Mouse (Mus musculus): ENCODE measurements around the gene Rbm20.

The Rbm20 gene

GRCm38 (mm10) chr19:53751420-53752185 lies 74.5 kb downstream of the Rbm20 start:
- in situ Hi-C loops (cut with MboI, MseI), result loop anchor here (25.0 kb wide), 1 partner anchor 1311 kb away; no protein-coding TSS in a partner anchor

- in situ Hi-C loops (cut with MboI, MseI), result loop anchor here (25.0 kb wide), 1 partner anchor 1309 kb away; no protein-coding TSS in a partner anchor
Measured at GRCm38 (mm10) chr19:53752993-53753392, 75.9 kb downstream of the Rbm20 start.

- in situ Hi-C loops (cut with MboI, MseI), result loop anchor here (25.0 kb wide), 1 partner anchor 1308 kb away; no protein-coding TSS in a partner anchor
Measured at GRCm38 (mm10) chr19:53754421-53754830, 77.3 kb downstream of the Rbm20 start.

DNA sequence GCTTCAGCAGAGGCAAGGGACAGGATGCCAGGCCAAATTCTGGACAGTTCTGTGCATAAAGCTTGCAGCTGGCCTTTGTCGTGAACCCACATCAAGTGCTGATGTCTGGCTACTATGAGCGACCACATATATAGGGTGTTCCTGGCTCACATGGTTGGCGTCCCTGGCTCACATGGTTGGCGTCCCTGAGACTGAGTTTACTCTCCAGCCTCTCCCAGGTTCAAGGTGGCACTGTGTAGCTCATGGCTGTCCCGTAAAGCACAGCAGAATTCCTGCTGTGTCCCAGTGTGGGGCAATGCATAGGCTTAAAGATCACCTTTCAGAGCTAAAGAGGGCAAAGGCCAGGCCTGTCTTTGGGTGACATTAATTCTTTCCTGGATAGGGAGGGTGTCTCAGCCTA lies 78.2 kb downstream of the Rbm20 start:
- in situ Hi-C loops (cut with MboI, MseI), result loop anchor here (5.0 to 25.0 kb wide), 2 partner anchors 103 to 1307 kb away; no protein-coding TSS in a partner anchor

DNA sequence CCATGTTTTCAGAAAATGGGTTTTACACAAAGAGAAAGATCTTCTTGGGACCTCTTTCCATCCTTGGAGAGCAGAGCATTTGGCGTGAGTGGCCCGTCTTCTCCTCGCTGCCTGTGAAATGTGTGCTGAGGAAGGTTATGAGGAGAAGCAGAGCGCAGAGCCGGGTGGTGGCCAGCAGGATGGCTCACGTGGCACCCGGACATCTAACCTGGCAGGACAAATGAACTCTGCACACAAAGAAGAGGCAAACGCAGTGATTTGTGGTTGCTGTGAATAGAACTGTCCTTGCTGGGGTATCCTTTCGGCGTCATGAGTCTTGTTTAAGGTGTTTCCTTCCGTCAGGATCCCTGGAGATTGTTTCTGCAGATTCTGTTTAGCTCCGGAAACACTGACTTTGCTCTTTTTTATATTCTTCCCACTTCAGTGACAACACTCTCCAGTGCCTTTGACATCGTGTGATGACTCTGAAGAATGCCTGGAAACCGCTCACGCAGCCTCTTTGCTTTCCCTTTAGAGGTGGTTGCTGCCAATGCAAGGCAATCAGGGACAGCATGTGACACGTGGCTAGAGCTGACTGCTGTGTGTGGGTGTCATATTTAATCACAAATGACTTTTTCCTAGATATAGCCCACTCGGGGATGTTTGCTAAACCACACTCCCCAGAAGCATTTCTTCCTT lies 80.5 kb downstream of the Rbm20 start:
- in situ Hi-C loops (cut with MboI, MseI), result loop anchor here (5.0 to 25.0 kb wide), 2 partner anchors 105 to 1305 kb away; no protein-coding TSS in a partner anchor

GRCm38 (mm10) chr19:53758881-53759418 lies 81.8 kb downstream of the Rbm20 start:
- in situ Hi-C loops (cut with MboI, MseI), result loop anchor here (5.0 to 25.0 kb wide), 2 partner anchors 107 to 1303 kb away; no protein-coding TSS in a partner anchor

- in situ Hi-C loops (cut with MboI, MseI), result loop anchor here (25.0 kb wide), 1 partner anchor 1302 kb away; no protein-coding TSS in a partner anchor
Measured at GRCm38 (mm10) chr19:53760125-53761101, 83.3 kb downstream of the Rbm20 start.

- in situ Hi-C loops (cut with MboI, MseI), result loop anchor here (25.0 kb wide), 1 partner anchor 1299 kb away; no protein-coding TSS in a partner anchor
Measured at GRCm38 (mm10) chr19:53762749-53763438, 85.8 kb downstream of the Rbm20 start.

GRCm38 (mm10) chr19:53764688-53765478 lies 87.8 kb downstream of the Rbm20 start:
- in situ Hi-C loops (cut with MboI, MseI), result loop anchor here (25.0 kb wide), 1 partner anchor 1297 kb away; no protein-coding TSS in a partner anchor

GRCm38 (mm10) chr19:53768478-53768877 lies 91.4 kb downstream of the Rbm20 start:
- in situ Hi-C loops (cut with MboI, MseI), result loop anchor here (25.0 kb wide), 1 partner anchor 1294 kb away; no protein-coding TSS in a partner anchor

DNA sequence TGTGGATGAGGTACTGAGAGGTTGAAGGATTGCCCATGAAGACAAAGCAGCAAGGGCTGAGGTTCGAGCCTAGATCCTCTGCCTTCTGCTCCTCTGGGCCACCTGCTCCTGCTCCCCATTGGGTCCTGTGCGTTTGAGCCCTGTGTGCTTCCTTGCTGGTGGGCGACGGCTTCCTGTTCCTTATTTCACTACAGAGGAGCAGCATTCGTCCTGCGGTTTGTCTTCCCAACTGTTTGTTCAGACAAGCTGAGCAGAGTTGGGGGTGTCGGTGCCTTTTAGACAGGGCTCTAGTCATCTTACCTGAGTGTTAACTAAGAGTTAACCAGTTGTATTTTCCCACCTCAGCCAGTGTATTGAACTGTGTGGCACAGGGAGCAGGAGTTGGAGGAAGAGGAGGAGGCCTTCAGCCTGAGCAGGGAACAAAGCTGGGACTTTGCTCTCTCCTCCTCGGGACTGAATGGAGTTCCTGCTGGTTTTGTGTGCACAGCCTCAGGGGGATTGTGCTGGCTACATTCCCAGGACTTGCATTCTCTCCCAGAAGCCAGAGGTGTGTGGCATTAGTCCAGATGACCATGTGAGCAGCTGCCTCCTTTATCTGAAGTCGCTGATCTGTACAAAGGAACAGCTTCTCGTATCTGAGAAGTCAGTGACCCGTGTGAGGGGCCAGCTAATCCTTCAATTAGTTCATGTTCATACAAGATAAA lies 97.0 kb downstream of the Rbm20 start:
- in situ Hi-C loops (cut with MboI, MseI), result loop anchor here (25.0 kb wide), 1 partner anchor 1288 kb away; no protein-coding TSS in a partner anchor

DNA sequence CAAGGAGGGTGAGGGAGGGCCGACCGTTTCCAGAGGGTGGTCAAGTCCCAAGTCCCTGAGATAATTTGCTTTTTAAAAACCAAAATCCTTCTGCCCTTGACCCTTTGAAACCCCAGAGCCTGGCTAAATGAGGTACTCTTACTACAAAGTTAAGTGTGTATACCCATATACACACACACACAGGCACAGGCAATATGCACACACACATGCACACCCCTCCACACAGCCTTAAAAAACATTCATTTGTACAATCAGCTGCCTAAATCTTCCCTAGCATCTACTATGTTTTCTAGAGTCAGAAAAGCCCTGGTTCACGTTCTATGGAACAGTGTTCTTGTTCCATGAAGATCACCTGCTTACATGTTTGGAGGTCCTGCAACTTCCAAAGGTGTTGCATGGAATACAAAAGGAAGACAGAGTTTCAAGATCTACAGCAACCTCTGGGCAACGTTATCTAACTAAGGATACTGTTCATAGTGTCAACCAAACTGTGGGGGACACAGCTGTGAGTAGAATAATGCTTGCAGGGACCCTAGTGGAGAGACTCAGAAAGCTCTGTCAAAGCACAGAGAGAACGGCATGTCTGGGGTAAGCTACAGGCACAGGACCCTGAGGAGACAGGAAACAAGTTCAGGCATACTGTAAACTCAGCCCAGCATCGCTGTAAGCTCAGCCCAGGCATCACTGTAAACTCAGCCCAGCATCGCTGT lies 97.7 kb downstream of the Rbm20 start:
- in situ Hi-C loops (cut with MboI, MseI), result loop anchor here (25.0 kb wide), 2 partner anchors 1288 to 1938 kb away; no protein-coding TSS in a partner anchor

DNA sequence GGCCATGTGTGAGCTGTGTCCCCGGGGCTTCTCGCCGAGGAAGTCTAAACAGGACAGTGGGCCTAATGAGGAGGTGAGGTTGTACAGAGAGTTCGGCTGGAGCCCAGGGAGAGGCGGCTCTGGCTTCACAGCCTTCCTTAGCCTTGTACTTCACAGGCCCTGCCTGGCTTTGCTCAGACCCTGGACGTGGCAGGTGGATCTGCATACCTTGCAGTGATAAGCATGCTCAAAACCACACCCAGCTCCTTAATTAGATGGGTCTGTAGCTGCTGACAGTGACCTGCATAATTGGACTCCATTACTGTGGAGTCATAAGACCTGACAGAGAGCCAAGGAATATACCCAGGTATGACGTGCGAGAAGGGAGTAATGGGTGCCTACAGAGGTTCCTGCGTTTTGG lies 102.3 kb downstream of the Rbm20 start:
- in situ Hi-C loops (cut with MboI, MseI), result loop anchor here in 1 of 2 experiments (25.0 kb wide), 1 partner anchor 1933 kb away; no protein-coding TSS in a partner anchor

DNA sequence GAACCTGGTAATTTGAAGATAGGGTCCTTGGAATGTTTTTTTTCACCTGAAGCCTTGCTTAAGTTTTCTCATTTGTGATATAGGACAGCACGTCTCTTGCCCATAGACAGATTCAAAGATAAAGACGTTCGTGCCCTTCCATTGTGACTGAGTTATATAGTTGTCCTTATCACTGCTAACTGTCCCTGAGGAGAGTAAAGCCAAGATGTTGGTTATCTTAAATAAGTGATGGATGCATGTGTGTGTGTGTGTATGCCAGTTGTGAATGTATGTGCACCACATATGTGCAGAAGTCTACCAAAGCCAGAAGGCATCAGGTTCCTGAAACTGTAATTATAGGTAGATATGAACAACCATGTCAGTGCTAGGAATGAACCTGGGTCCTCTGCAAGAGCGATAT lies 102.7 kb downstream of the Rbm20 start:
- in situ Hi-C loops (cut with MboI, MseI), result loop anchor here in 1 of 2 experiments (25.0 kb wide), 1 partner anchor 1932 kb away; no protein-coding TSS in a partner anchor

DNA sequence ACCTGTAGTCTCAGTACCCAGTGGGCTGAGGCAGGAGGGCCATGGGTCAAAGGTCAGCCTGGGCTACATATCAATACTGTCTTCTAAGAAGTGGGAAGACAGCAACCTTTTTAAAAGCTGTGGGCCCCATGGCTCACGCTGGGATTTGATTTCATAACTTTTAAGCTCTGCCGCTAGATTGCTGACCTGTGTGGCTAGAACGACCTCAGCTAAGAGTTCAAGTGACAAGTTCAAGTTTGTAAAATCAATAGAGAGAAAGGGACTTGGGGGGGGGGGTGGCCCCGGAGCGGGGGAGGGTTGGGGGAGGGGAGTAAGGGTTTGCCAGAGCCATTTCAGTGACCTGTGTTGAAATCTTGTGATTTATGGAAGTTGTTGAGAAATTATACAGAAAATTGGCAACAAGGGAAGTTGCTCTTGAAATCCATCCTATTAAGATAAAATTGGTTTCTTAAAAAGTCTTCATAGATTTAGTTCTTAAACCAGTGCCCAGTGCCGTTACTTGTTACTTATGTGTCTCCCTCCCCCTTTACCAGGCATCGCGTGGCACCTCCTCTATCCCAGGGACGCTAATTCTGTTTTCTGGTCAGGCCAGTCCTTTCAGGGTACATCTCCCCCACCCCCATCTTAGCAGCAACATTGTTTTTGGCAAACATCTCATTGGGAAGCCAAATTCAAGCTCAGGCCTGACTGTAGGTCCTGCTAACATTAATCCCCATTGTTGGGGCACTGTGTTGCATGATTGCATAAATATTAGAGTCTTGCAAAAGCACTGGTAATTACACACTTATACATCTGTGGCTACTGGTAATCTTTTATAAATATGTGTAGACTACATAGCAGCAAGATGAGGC lies 103.9 kb downstream of the Rbm20 start:
- in situ Hi-C loops (cut with MboI, MseI), result loop anchor here in 1 of 2 experiments (25.0 kb wide), 1 partner anchor 1931 kb away; no protein-coding TSS in a partner anchor

GRCm38 (mm10) chr19:53781826-53782225 lies 104.7 kb downstream of the Rbm20 start:
- in situ Hi-C loops (cut with MboI, MseI), result loop anchor here in 1 of 2 experiments (25.0 kb wide), 1 partner anchor 1930 kb away; no protein-coding TSS in a partner anchor

Data from T-helper 17 cell (primary cell).